Mouse (Mus musculus) heart, postnatal 25 days (tissue): Measurements from ENCODE around the gene Rmnd5b. TPM values are rescaled to one million over a fixed set of nuclear protein-coding genes. Genes with fewer than 3 reads are reported as not detected.

Experiments used
- DNase-seq: peaks from one replicate; pipeline ENCODE4 v3.0.0; 2022; ENCODE audit warnings: low spot score
- intact Hi-C: fragments of 180-260 bp; cut with DNase I; formaldehyde crosslinking; loops from one replicate; pipeline ENCODE4 v1.15.1; 2025
- total RNA-seq, 2 experiments: library from RNA; stranded (reverse); gene quantifications; 2 replicates each; pipeline ENCODE4 v1.2.3; 2021

Gene Rmnd5b
- total RNA-seq, 2 experiments from 2014 or later, result 14.1 to 17.2 TPM

- intact Hi-C loops, result no loop called here
Measured at GRCm38 (mm10) chr11:51576454-51576853, 59.2 kb downstream of the Rmnd5b start.

More at GRCm38 (mm10) chr11:51576454-51576853, 59.2 kb downstream of the Rmnd5b start:
- DNase-seq, result no peak

Other genes with a start within 250 kb of the Rmnd5b start
- gene Phykpl, start 51.1 kb downstream of the Rmnd5b start, total RNA-seq, result 10 to 100 TPM; 10.6 to 11.2 TPM
- gene Hnrnpab, start 29.0 kb downstream of the Rmnd5b start, total RNA-seq, result 100 to 1,000 TPM; 134 to 142 TPM
- 10 to 100 TPM; 17.6 to 17.9 TPM for gene Nhp2, start 16.2 kb downstream of the Rmnd5b start, total RNA-seq
- 10 to 100 TPM; 11.6 to 16.1 TPM for gene N4bp3, start 14.9 kb upstream of the Rmnd5b start, total RNA-seq
- under 1 TPM; 0.50 to 0.68 TPM for gene D930048N14Rik, start 15.1 kb upstream of the Rmnd5b start, total RNA-seq
- 10 to 100 TPM; 35.1 to 36.7 TPM for gene 0610009B22Rik, start 53.0 kb upstream of the Rmnd5b start, total RNA-seq
- 10 to 100 TPM; 16.3 to 16.7 TPM for gene Sec24a, start 127.7 kb upstream of the Rmnd5b start, total RNA-seq
- 100 to 1,000 TPM; 128 to 129 TPM for gene Sar1b, start 127.8 kb upstream of the Rmnd5b start, total RNA-seq
- gene Jade2, start 221.8 kb upstream of the Rmnd5b start, total RNA-seq, result 1 to 10 TPM; 6.5 to 8.8 TPM